10 mouse cellular contexts compared by ENCODE assay signal in genomic region chr10:108167823-108168222, GRCm38 (mm10). TPM values are rescaled to one million over a fixed set of nuclear protein-coding genes. Genes with fewer than 3 reads are reported as not detected.
DNase-seq lines count a peak whose midpoint lies in the region; ATAC-seq and TF ChIP-seq lines count a peak whose summit lies in the region.
"Had no signal": no experiment of that assay in that cellular context is flagged by ENCODE, and none has a peak within 500 bp of the region (broad histone marks: within the 10 kb centered on the region; RNA-seq: fewer than 3 reads in every experiment).

No protein-coding gene starts in this region.

- H3K9ac ChIP-seq in heart, embryonic 15.5 days: no peak overlapping the region
- no peak overlapping the region for H3K9ac ChIP-seq in midbrain, postnatal 0 days (replicated peaks; ENCODE audit: low read length, poor library complexity, severe bottlenecking)
- H3K9ac ChIP-seq in hindbrain, embryonic 12.5 days: no peak overlapping the region
- H3K9ac ChIP-seq: embryonic facial prominence, embryonic 15.5 days; limb, embryonic 12.5 days had no signal

- H3K27ac ChIP-seq in heart, embryonic 15.5 days: peak overlapping the region; percentile 84
- no peak overlapping the region for H3K27ac ChIP-seq in midbrain, postnatal 0 days (ENCODE audit: low read depth, low read length)
- no peak overlapping the region for H3K27ac ChIP-seq in hindbrain, embryonic 12.5 days
- H3K27ac ChIP-seq: embryonic facial prominence, embryonic 15.5 days; limb, embryonic 12.5 days had no signal

- H3K27me3 ChIP-seq in heart, embryonic 15.5 days: no peaks in the 10 kb centered on the region
- no peaks in the 10 kb centered on the region for H3K27me3 ChIP-seq in midbrain, postnatal 0 days (ENCODE audit: insufficient read depth, low read length)
- H3K27me3 ChIP-seq in hindbrain, embryonic 12.5 days: no peaks in the 10 kb centered on the region
- H3K27me3 ChIP-seq: embryonic facial prominence, embryonic 15.5 days; limb, embryonic 12.5 days had no signal

- H3K9me3 ChIP-seq in heart, embryonic 15.5 days (replicated peaks): no peaks in the 10 kb centered on the region
- no peaks in the 10 kb centered on the region for H3K9me3 ChIP-seq in midbrain, postnatal 0 days (ENCODE audit: low read length)
- no peaks in the 10 kb centered on the region for H3K9me3 ChIP-seq in hindbrain, embryonic 12.5 days (replicated peaks)
- H3K9me3 ChIP-seq: embryonic facial prominence, embryonic 15.5 days; limb, embryonic 12.5 days had no signal

- no peaks in the 10 kb centered on the region for H3K36me3 ChIP-seq in heart, embryonic 15.5 days
- H3K36me3 ChIP-seq in midbrain, postnatal 0 days (ENCODE audit: insufficient read depth, low read length): no peaks in the 10 kb centered on the region
- H3K36me3 ChIP-seq in hindbrain, embryonic 12.5 days: no peaks in the 10 kb centered on the region
- H3K36me3 ChIP-seq: embryonic facial prominence, embryonic 15.5 days had no signal

- ATAC-seq in heart, embryonic 15.5 days (replicated peaks; ENCODE audit: insufficient number of reproducible peaks, insufficient read depth, low FRiP score, low read depth): peak; percentile 86
- ATAC-seq in midbrain, postnatal 0 days (ENCODE audit: low FRiP score): no peak
- ATAC-seq in hindbrain, embryonic 12.5 days (ENCODE audit: low FRiP score): no peak

- DNase-seq in 416B (ENCODE audit: low read depth): peak; percentile 94
- DNase-seq in T-cell, adult 2 months (ENCODE audit: low spot score): peak; percentile 80
- peak; percentile 41 to 47 for DNase-seq in lung, postnatal 4 days
- DNase-seq in right cerebral cortex, postnatal 14 days: no peak
- DNase-seq in midbrain, postnatal 0 days (ENCODE audit: low spot score): no peak
- no peak for DNase-seq in kidney, adult 18-20 months

- peak overlapping the region; percentile 43 for H3K4me2 ChIP-seq in heart, embryonic 15.5 days
- no peak overlapping the region for H3K4me2 ChIP-seq in midbrain, postnatal 0 days (ENCODE audit: low read depth, low read length, poor library complexity, severe bottlenecking)
- H3K4me2 ChIP-seq in hindbrain, embryonic 12.5 days (replicated peaks): no peak overlapping the region
- H3K4me2 ChIP-seq: embryonic facial prominence, embryonic 15.5 days; limb, embryonic 12.5 days had no signal

- no peak overlapping the region for H3K4me3 ChIP-seq in heart, embryonic 15.5 days
- no peak overlapping the region for H3K4me3 ChIP-seq in midbrain, postnatal 0 days (ENCODE audit: low read depth, low read length)
- no peak overlapping the region for H3K4me3 ChIP-seq in hindbrain, embryonic 12.5 days
- H3K4me3 ChIP-seq: embryonic facial prominence, embryonic 15.5 days; limb, embryonic 12.5 days had no signal

- 43% methylated on average over 5 of the region's 5 CpGs for WGBS in heart, embryonic 15.5 days
- 81% methylated on average over 5 of the region's 5 CpGs for WGBS in midbrain, postnatal 0 days
- WGBS in hindbrain, embryonic 12.5 days: 91% methylated on average over 5 of the region's 5 CpGs

- no peak for TF ChIP-seq CTCF in midbrain, postnatal 0 days (IDR thresholded peaks at IDR 0.05)

- H3K4me1 ChIP-seq in heart, embryonic 15.5 days (replicated peaks): peaks cover 49% of the 10 kb centered on the region
- H3K4me1 ChIP-seq in midbrain, postnatal 0 days (ENCODE audit: insufficient read depth, low read length): peaks cover 11% of the 10 kb centered on the region; the same call in 1 of the 2 replicates
- peaks cover 21% of the 10 kb centered on the region for H3K4me1 ChIP-seq in hindbrain, embryonic 12.5 days

RNA-seq across cellular contexts. Expression of gene Ppp1r12a, which starts 5.8 kb away (rescaled TPM):
- 88.9 and 90.9 TPM in 2 replicates for polyA plus RNA-seq in heart, embryonic 15.5 days (2015; fragmentation: Nextera tagmentation; extraction: Ambion mirVana)
- 71.7 and 83.9 TPM in 2 replicates for total RNA-seq in midbrain, postnatal 0 days (2014; rRNA removed)
- 52.0 and 54.3 TPM in 2 replicates for polyA plus RNA-seq in midbrain, postnatal 0 days (2015; fragmentation: Nextera tagmentation; extraction: Ambion mirVana)
- polyA plus RNA-seq in hindbrain, embryonic 12.5 days (2016; fragmentation: Nextera tagmentation; extraction: Ambion mirVana): 88.6 and 93.0 TPM in 2 replicates

Comparison
In these comparisons a context has a peak if more than half of its experiments do, and no peak if none do; other contexts are left out.
1. DNase-seq: peak in 416B (single experiment), T-cell, adult 2 months (single experiment) and lung, postnatal 4 days (2 of 2); none in right cerebral cortex, postnatal 14 days (single experiment), midbrain, postnatal 0 days (single experiment) and kidney, adult 18-20 months (single experiment).